Mouse (Mus musculus): ENCODE measurements around the gene Rep15. TPM values are rescaled to one million over a fixed set of nuclear protein-coding genes. Genes with fewer than 3 reads are reported as not detected.

Gene Rep15
- polyA plus RNA-seq, 1 experiment from 2014 or later, result 0.86 TPM

DNA sequence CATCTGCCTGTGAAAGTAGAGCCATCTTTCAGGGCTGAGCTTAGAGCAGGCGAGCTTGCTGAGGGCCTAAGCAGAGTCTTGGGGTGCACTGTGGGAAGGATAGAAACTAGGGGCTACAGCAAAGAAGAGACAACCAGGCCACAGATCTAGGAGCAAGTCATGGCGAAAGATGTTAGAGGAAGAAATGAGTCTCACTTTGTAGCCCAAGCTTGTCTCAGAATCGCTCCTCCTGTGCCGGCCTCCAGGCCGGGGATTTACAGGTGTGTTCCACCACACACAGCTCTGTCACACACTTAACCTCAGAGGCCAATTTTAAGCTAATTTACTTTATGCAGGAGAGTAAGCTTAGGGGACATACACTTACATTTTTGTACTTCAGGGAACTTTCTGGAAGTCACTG, 14.0 kb upstream of the Rep15 start:
- WGBS, result 85% methylated on average over 5 of the region's 5 CpGs
- Histone ChIP-seq H3K36me3 (replicated peaks; ENCODE audit: control insufficient read depth, insufficient read depth, low read depth, low read length) (no peaks in the 10 kb centered on the region), H3K4me2 (ENCODE audit: low read depth, low read length) (no peak overlapping the region), H3K9me3 (replicated peaks; ENCODE audit: control insufficient read depth, low read length) (no peaks in the 10 kb centered on the region), H3K9ac (replicated peaks; ENCODE audit: low read length) (no peak overlapping the region), H3K4me1 (ENCODE audit: control insufficient read depth, insufficient read depth, low read length) (no peaks in the 10 kb centered on the region), H3K4me3 (ENCODE audit: low read depth, low read length) (no peak overlapping the region), H3K27me3 (ENCODE audit: control insufficient read depth, insufficient read depth, low read length) (no peaks in the 10 kb centered on the region), H3K27ac (replicated peaks; ENCODE audit: low read depth, low read length) (no peak overlapping the region)
- ATAC-seq (replicated peaks; ENCODE audit: insufficient number of reproducible peaks, low FRiP score, low TSS enrichment, low read depth) (no peak), DNase-seq (ENCODE audit: low spot score) (no peak)

GRCm38 (mm10) chr6:147021181-147021580, 11.2 kb upstream of the Rep15 start:
- Histone ChIP-seq H3K4me2 (ENCODE audit: low read depth, low read length) (no peak overlapping the region), H3K9ac (replicated peaks; ENCODE audit: low read length) (no peak overlapping the region), H3K4me3 (ENCODE audit: low read depth, low read length) (no peak overlapping the region), H3K36me3 (replicated peaks; ENCODE audit: control insufficient read depth, insufficient read depth, low read depth, low read length) (no peaks in the 10 kb centered on the region), H3K4me1 (ENCODE audit: control insufficient read depth, insufficient read depth, low read length) (no peaks in the 10 kb centered on the region), H3K27ac (replicated peaks; ENCODE audit: low read depth, low read length) (no peak overlapping the region), H3K27me3 (ENCODE audit: control insufficient read depth, insufficient read depth, low read length) (no peaks in the 10 kb centered on the region), H3K9me3 (replicated peaks; ENCODE audit: control insufficient read depth, low read length) (no peaks in the 10 kb centered on the region)
- no peak for ATAC-seq (replicated peaks; ENCODE audit: insufficient number of reproducible peaks, low FRiP score, low TSS enrichment, low read depth)
- DNase-seq (ENCODE audit: low spot score), result no peak
- 97% methylated on average over 5 of the region's 5 CpGs for WGBS

- no peak overlapping the region for H3K9ac ChIP-seq (replicated peaks; ENCODE audit: low read length)
- 90% methylated on average over 16 of the region's 16 CpGs for WGBS
- H3K27me3 ChIP-seq (ENCODE audit: control insufficient read depth, insufficient read depth, low read length), result no peaks in the 10 kb centered on the region
- no peak overlapping the region for H3K27ac ChIP-seq (replicated peaks; ENCODE audit: low read depth, low read length)
- DNase-seq (ENCODE audit: low spot score) (no peak), ATAC-seq (replicated peaks; ENCODE audit: insufficient number of reproducible peaks, low FRiP score, low TSS enrichment, low read depth) (no peak)
- H3K4me1 ChIP-seq (ENCODE audit: control insufficient read depth, insufficient read depth, low read length), result no peaks in the 10 kb centered on the region
- H3K4me2 ChIP-seq (ENCODE audit: low read depth, low read length), result no peak overlapping the region
- no peaks in the 10 kb centered on the region for H3K36me3 ChIP-seq (replicated peaks; ENCODE audit: control insufficient read depth, insufficient read depth, low read depth, low read length)
- no peaks in the 10 kb centered on the region for H3K9me3 ChIP-seq (replicated peaks; ENCODE audit: control insufficient read depth, low read length)
- H3K4me3 ChIP-seq (ENCODE audit: low read depth, low read length), result no peak overlapping the region
Measured at GRCm38 (mm10) chr6:147022375-147023132, 9.8 kb upstream of the Rep15 start.

DNA sequence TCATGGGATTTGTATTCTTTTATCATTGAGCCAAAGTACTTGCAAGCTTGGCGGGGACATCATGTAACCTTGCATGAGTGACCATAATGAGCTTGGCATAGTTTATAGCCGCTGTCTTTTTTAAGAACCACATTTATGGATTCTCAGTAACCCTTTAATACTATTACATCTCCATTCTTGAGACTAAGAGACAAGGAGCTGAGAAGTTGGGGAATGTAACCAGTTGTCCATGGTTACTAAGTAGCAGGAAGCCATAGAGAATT, 9.3 kb upstream of the Rep15 start:
- WGBS, result 95% methylated on average over 2 of the region's 2 CpGs
- Histone ChIP-seq H3K36me3 (replicated peaks; ENCODE audit: control insufficient read depth, insufficient read depth, low read depth, low read length) (no peaks in the 10 kb centered on the region), H3K4me3 (ENCODE audit: low read depth, low read length) (no peak overlapping the region), H3K9me3 (replicated peaks; ENCODE audit: control insufficient read depth, low read length) (no peaks in the 10 kb centered on the region), H3K27me3 (ENCODE audit: control insufficient read depth, insufficient read depth, low read length) (no peaks in the 10 kb centered on the region), H3K4me1 (ENCODE audit: control insufficient read depth, insufficient read depth, low read length) (no peaks in the 10 kb centered on the region), H3K27ac (replicated peaks; ENCODE audit: low read depth, low read length) (no peak overlapping the region), H3K9ac (replicated peaks; ENCODE audit: low read length) (no peak overlapping the region), H3K4me2 (ENCODE audit: low read depth, low read length) (no peak overlapping the region)
- DNase-seq (ENCODE audit: low spot score), result no peak
- ATAC-seq (replicated peaks; ENCODE audit: insufficient number of reproducible peaks, low FRiP score, low TSS enrichment, low read depth), result no peak

GRCm38 (mm10) chr6:147023568-147023967, 8.8 kb upstream of the Rep15 start:
- no peak overlapping the region for H3K9ac ChIP-seq (replicated peaks; ENCODE audit: low read length)
- no peaks in the 10 kb centered on the region for H3K9me3 ChIP-seq (replicated peaks; ENCODE audit: control insufficient read depth, low read length)
- H3K27me3 ChIP-seq (ENCODE audit: control insufficient read depth, insufficient read depth, low read length), result no peaks in the 10 kb centered on the region
- no peak overlapping the region for H3K4me2 ChIP-seq (ENCODE audit: low read depth, low read length)
- no peak for DNase-seq (ENCODE audit: low spot score)
- H3K36me3 ChIP-seq (replicated peaks; ENCODE audit: control insufficient read depth, insufficient read depth, low read depth, low read length), result no peaks in the 10 kb centered on the region
- H3K27ac ChIP-seq (replicated peaks; ENCODE audit: low read depth, low read length), result no peak overlapping the region
- H3K4me3 ChIP-seq (ENCODE audit: low read depth, low read length), result no peak overlapping the region
- H3K4me1 ChIP-seq (ENCODE audit: control insufficient read depth, insufficient read depth, low read length), result no peaks in the 10 kb centered on the region
- ATAC-seq (replicated peaks; ENCODE audit: insufficient number of reproducible peaks, low FRiP score, low TSS enrichment, low read depth), result no peak

DNA sequence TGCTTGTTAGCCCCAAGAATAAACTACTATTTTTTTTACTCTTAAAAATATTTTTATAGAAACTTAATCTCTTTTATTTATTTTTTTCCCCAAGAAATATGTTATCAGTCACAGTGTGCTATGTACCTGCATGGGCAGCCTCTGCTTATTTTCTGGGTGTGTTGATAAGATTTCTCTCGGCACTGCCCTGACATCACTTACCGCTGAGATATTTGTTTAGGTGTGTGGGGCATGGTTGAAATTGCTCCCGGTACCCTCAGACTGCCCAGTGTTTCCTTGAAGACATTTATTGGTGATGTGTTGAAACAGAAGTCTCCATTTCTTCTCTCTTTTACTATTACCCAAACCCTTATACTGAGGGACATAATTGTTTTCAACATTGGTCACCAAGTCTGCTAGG, 7.6 kb upstream of the Rep15 start:
- Histone ChIP-seq H3K27ac (replicated peaks; ENCODE audit: low read depth, low read length) (no peak overlapping the region), H3K4me3 (ENCODE audit: low read depth, low read length) (no peak overlapping the region), H3K4me1 (ENCODE audit: control insufficient read depth, insufficient read depth, low read length) (no peaks in the 10 kb centered on the region), H3K4me2 (ENCODE audit: low read depth, low read length) (no peak overlapping the region), H3K9ac (replicated peaks; ENCODE audit: low read length) (no peak overlapping the region), H3K36me3 (replicated peaks; ENCODE audit: control insufficient read depth, insufficient read depth, low read depth, low read length) (no peaks in the 10 kb centered on the region), H3K9me3 (replicated peaks; ENCODE audit: control insufficient read depth, low read length) (no peaks in the 10 kb centered on the region), H3K27me3 (ENCODE audit: control insufficient read depth, insufficient read depth, low read length) (no peaks in the 10 kb centered on the region)
- DNase-seq (ENCODE audit: low spot score) (no peak), ATAC-seq (replicated peaks; ENCODE audit: insufficient number of reproducible peaks, low FRiP score, low TSS enrichment, low read depth) (no peak)
- WGBS, result 86% methylated on average over 3 of the region's 3 CpGs

DNA sequence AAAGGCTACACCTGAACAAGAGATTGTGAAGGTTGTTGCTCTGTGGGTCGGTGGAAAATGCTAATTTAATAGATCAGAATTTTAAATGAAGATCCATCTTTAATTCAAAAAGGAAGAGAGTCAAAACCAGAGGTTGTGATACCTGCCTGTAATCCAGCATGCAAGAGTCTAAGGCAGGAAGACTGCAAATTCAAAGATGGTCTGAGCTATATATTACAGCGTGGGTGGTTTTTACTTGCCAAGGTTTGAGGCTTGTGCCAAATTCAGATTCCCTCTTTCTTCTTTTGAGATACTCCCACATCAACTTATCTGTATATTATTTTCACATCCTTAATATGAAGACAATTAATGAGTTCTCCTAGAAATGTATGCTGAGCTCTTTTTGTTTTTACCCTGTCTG, 4.0 kb upstream of the Rep15 start:
- Histone ChIP-seq H3K27me3 (ENCODE audit: control insufficient read depth, insufficient read depth, low read length) (no peaks in the 10 kb centered on the region), H3K36me3 (replicated peaks; ENCODE audit: control insufficient read depth, insufficient read depth, low read depth, low read length) (no peaks in the 10 kb centered on the region)
- WGBS, result 80% methylated on average over 2 of the region's 2 CpGs

DNA sequence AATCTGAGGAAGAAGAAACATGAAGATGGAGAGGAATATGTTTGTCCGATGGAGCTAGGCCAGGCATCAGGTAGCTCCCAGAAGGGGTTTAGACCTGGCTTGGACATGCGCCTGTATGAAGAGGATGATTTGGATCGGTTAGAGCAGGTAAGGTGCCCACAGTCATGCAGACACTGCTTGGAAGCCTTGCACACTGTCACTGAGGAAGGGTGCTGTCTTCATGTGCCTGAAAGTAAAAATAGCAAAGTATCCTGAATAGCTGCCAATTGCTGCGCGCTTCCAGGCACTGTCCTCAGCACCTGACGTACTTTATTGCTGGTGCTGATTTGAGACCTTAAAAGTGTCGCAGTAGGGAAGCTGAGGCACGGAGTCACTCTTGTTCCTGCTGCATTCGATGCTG, 2.8 kb upstream of the Rep15 start:
- Histone ChIP-seq H3K9me3 (replicated peaks; ENCODE audit: control insufficient read depth, low read length) (no peaks in the 10 kb centered on the region), H3K27me3 (ENCODE audit: control insufficient read depth, insufficient read depth, low read length) (no peaks in the 10 kb centered on the region), H3K9ac (replicated peaks; ENCODE audit: low read length) (no peak overlapping the region), H3K4me1 (ENCODE audit: control insufficient read depth, insufficient read depth, low read length) (no peaks in the 10 kb centered on the region), H3K4me3 (ENCODE audit: low read depth, low read length) (no peak overlapping the region), H3K4me2 (ENCODE audit: low read depth, low read length) (no peak overlapping the region), H3K27ac (replicated peaks; ENCODE audit: low read depth, low read length) (no peak overlapping the region), H3K36me3 (replicated peaks; ENCODE audit: control insufficient read depth, insufficient read depth, low read depth, low read length) (no peaks in the 10 kb centered on the region)
- WGBS, result 93% methylated on average over 9 of the region's 9 CpGs
- ATAC-seq (replicated peaks; ENCODE audit: insufficient number of reproducible peaks, low FRiP score, low TSS enrichment, low read depth), result no peak
- DNase-seq (ENCODE audit: low spot score), result no peak

More for the DNA sequence above, 4.0 kb upstream of the Rep15 start:
- H3K4me2 ChIP-seq (ENCODE audit: low read depth, low read length), result no peak overlapping the region
- H3K4me3 ChIP-seq (ENCODE audit: low read depth, low read length), result no peak overlapping the region
- no peak for DNase-seq (ENCODE audit: low spot score)
- H3K27ac ChIP-seq (replicated peaks; ENCODE audit: low read depth, low read length), result no peak overlapping the region
- H3K9ac ChIP-seq (replicated peaks; ENCODE audit: low read length), result no peak overlapping the region
- ATAC-seq (replicated peaks; ENCODE audit: insufficient number of reproducible peaks, low FRiP score, low TSS enrichment, low read depth), result no peak
- H3K9me3 ChIP-seq (replicated peaks; ENCODE audit: control insufficient read depth, low read length), result no peaks in the 10 kb centered on the region
- H3K4me1 ChIP-seq (ENCODE audit: control insufficient read depth, insufficient read depth, low read length), result no peaks in the 10 kb centered on the region

Measured in embryonic facial prominence, embryonic 11.5 days (tissue).